Mouse (Mus musculus) lung, embryonic 14.5 days (tissue): Measurements from ENCODE around the gene Slc46a3. TPM values are rescaled to one million over a fixed set of nuclear protein-coding genes. Genes with fewer than 3 reads are reported as not detected.
A peak's percentile ranks its signal among the peaks of the same experiment; 100 is the strongest.

ENCODE experiments used
- ATAC-seq: fragments of 200-750 bp; cut with Nextera tagmentation; 2 replicates; pipeline ENCODE4 v1.8.0; 2017; ENCODE audit warnings: mild to moderate bottlenecking, moderate TSS enrichment, moderate library complexity; ENCODE audit not compliant: insufficient read depth
- DNase-seq: peaks from one replicate; pipeline ENCODE4 v3.0.0-alpha.2; 2015
- H3K27ac ChIP-seq: fragments of 300-500 bp; sonication (generic); 2 replicates; pipeline ENCODE4 v1.5.1; 2014; ENCODE audit warnings: low read depth, mild to moderate bottlenecking, moderate library complexity
- H3K27me3 ChIP-seq: fragments of 300-500 bp; sonication (generic); 2 replicates; pipeline ENCODE4 v1.6.1; 2014; ENCODE audit warnings: low read length, control low read depth; ENCODE audit not compliant: insufficient read depth
- H3K36me3 ChIP-seq: fragments of 300-500 bp; sonication (generic); 2 replicates; pipeline ENCODE4 v1.6.1; 2014; ENCODE audit warnings: control low read depth; ENCODE audit not compliant: insufficient read depth
- H3K4me1 ChIP-seq: fragments of 300-500 bp; sonication (generic); 2 replicates; pipeline ENCODE4 v1.6.1; 2014; ENCODE audit warnings: antibody characterized with exemption, control low read depth; ENCODE audit not compliant: insufficient read depth
- H3K4me2 ChIP-seq: fragments of 300-500 bp; sonication (generic); 2 replicates; pipeline ENCODE4 v1.6.1; 2014; ENCODE audit warnings: mild to moderate bottlenecking
- H3K4me3 ChIP-seq: fragments of 300-500 bp; sonication (generic); 2 replicates; pipeline ENCODE4 v1.5.1; 2014; ENCODE audit warnings: low read depth, low read length
- H3K9ac ChIP-seq: fragments of 300-500 bp; sonication (generic); 2 replicates; pipeline ENCODE4 v1.6.1; 2014
- H3K9me3 ChIP-seq: fragments of 300-500 bp; sonication (generic); 2 replicates; pipeline ENCODE4 v1.6.1; 2016; ENCODE audit warnings: low read depth, low read length, control low read depth
- CTCF ChIP-seq: IDR thresholded peaks from 2 replicates; pipeline ENCODE4 v1.5.1; 2016; ENCODE audit warnings: antibody characterized with exemption, low read depth
- WGBS: fragments of 180-500 bp; shearing (Covaris S2); extraction: QIAGEN DNeasy Blood & Tissue Kit; methylation state at CpG from one replicate; pipeline ENCODE4 v1.1.7; 2014; 5-methylcytosine and 5-hydroxymethylcytosine counted together
- polyA plus RNA-seq: library from polyadenylated mRNA; unstranded; fragments of >200 nt; fragmentation: Nextera tagmentation; extraction: Ambion mirVana; gene quantifications from 2 replicates; pipeline ENCODE4 v1.2.1, GENCODE M21; 2014

Gene Slc46a3
- polyA plus RNA-seq, 1 experiment from 2014 or later, result 3.3 TPM

GRCm38 (mm10) chr5:147895436-147896198 is 1.0 kb upstream of the Slc46a3 start:
- peak overlapping the region; percentile 87 for H3K4me2 ChIP-seq
- no peak for DNase-seq
- no peak for ATAC-seq
- no peak overlapping the region for H3K27ac ChIP-seq
- H3K4me1 ChIP-seq, result peaks cover 2% of the 10 kb centered on the region; the same call in 1 of the 2 replicates
- peak overlapping the region; percentile 62 for H3K4me3 ChIP-seq
- no peak overlapping the region for H3K9ac ChIP-seq
- no peaks in the 10 kb centered on the region for H3K9me3 ChIP-seq
- no peaks in the 10 kb centered on the region for H3K36me3 ChIP-seq
- no peak for TF ChIP-seq CTCF
- H3K27me3 ChIP-seq, result no peaks in the 10 kb centered on the region
- 20% methylated on average over 16 of the region's 16 CpGs for WGBS

GRCm38 (mm10) chr5:147893766-147894454 is 705 bp downstream of the Slc46a3 start:
- no peak for TF ChIP-seq CTCF
- Histone ChIP-seq H3K36me3 (no peaks in the 10 kb centered on the region), H3K4me2 (peak overlapping the region; percentile 87), H3K4me1 (peaks cover 2% of the 10 kb centered on the region; the same call in 1 of the 2 replicates), H3K27ac (no peak overlapping the region), H3K9me3 (no peaks in the 10 kb centered on the region), H3K27me3 (no peaks in the 10 kb centered on the region), H3K9ac (peak overlapping the region; percentile 64), H3K4me3 (peak overlapping the region; percentile 62)
- peak; percentile 44 for ATAC-seq
- WGBS, result 2% methylated on average over 25 of the region's 25 CpGs
- peak; percentile 60 for DNase-seq

GRCm38 (mm10) chr5:147893143-147893542 is 1.5 kb downstream of the Slc46a3 start:
- no peak overlapping the region for H3K27ac ChIP-seq
- no peak for TF ChIP-seq CTCF
- H3K9ac ChIP-seq, result no peak overlapping the region
- no peaks in the 10 kb centered on the region for H3K9me3 ChIP-seq
- no peaks in the 10 kb centered on the region for H3K36me3 ChIP-seq
- H3K27me3 ChIP-seq, result no peaks in the 10 kb centered on the region
- H3K4me3 ChIP-seq, result no peak overlapping the region
- DNase-seq (peak; percentile 42), ATAC-seq (no peak)
- 10% methylated on average over 9 of the region's 9 CpGs for WGBS
- peaks cover 2% of the 10 kb centered on the region; the same call in 1 of the 2 replicates for H3K4me1 ChIP-seq
- H3K4me2 ChIP-seq, result peak overlapping the region; percentile 87

- no peak for DNase-seq
- Histone ChIP-seq H3K36me3 (no peaks in the 10 kb centered on the region), H3K4me3 (no peak overlapping the region), H3K27ac (no peak overlapping the region), H3K9me3 (no peaks in the 10 kb centered on the region), H3K9ac (no peak overlapping the region), H3K27me3 (no peaks in the 10 kb centered on the region), H3K4me2 (peak overlapping the region; percentile 87; the same call in 1 of the 2 replicates), H3K4me1 (peaks cover 2% of the 10 kb centered on the region; the same call in 1 of the 2 replicates)
- 25% methylated on average over 6 of the region's 6 CpGs for WGBS
- ATAC-seq, result no peak
- no peak for TF ChIP-seq CTCF
These were observed 1.9 kb downstream of the Slc46a3 start for GRCm38 (mm10) chr5:147892735-147893134.

GRCm38 (mm10) chr5:147888313-147889297 is 6.0 kb downstream of the Slc46a3 start:
- H3K9me3 ChIP-seq, result no peaks in the 10 kb centered on the region
- no peak overlapping the region for H3K4me3 ChIP-seq
- H3K4me1 ChIP-seq, result no peaks in the 10 kb centered on the region
- H3K27ac ChIP-seq, result no peak overlapping the region
- WGBS, result 56% methylated on average over 9 of the region's 12 CpGs
- TF ChIP-seq CTCF, result no peak
- H3K36me3 ChIP-seq, result no peaks in the 10 kb centered on the region
- peak; percentile 57; the same call in 1 of the 2 replicates for ATAC-seq
- no peaks in the 10 kb centered on the region for H3K27me3 ChIP-seq
- no peak overlapping the region for H3K4me2 ChIP-seq
- H3K9ac ChIP-seq, result no peak overlapping the region
- no peak for DNase-seq

GRCm38 (mm10) chr5:147883581-147883980 is 11.0 kb downstream of the Slc46a3 start:
- no peak overlapping the region for H3K27ac ChIP-seq
- no peak for TF ChIP-seq CTCF
- no peaks in the 10 kb centered on the region for H3K4me1 ChIP-seq
- ATAC-seq (no peak), DNase-seq (no peak)
- no peaks in the 10 kb centered on the region for H3K9me3 ChIP-seq
- no peaks in the 10 kb centered on the region for H3K27me3 ChIP-seq
- H3K4me2 ChIP-seq, result no peak overlapping the region
- no peak overlapping the region for H3K9ac ChIP-seq
- H3K4me3 ChIP-seq, result no peak overlapping the region
- WGBS, result 79% methylated on average over 6 of the region's 6 CpGs
- H3K36me3 ChIP-seq, result peaks cover 12% of the 10 kb centered on the region
